Mouse (Mus musculus) heart, postnatal 0 days (tissue): ENCODE measurements around the gene Fopnl. TPM values are rescaled to one million over a fixed set of nuclear protein-coding genes. Genes with fewer than 3 reads are reported as not detected.

Source experiments
- ATAC-seq: fragments of 200-750 bp; cut with Nextera tagmentation; 2 replicates; pipeline ENCODE4 v1.8.0; 2017; ENCODE audit warnings: low read depth, moderate number of reproducible peaks, moderate library complexity; ENCODE audit not compliant: insufficient read depth
- DNase-seq: peaks from one replicate; pipeline ENCODE4 v3.0.0-alpha.2; 2016; ENCODE audit warnings: low spot score
- H3K27ac ChIP-seq: fragments of 300-500 bp; sonication (generic); 2 replicates; pipeline ENCODE4 v1.5.1; 2014; ENCODE audit warnings: low read depth, mild to moderate bottlenecking
- H3K27me3 ChIP-seq: fragments of 300-500 bp; sonication (generic); 2 replicates; pipeline ENCODE4 v1.6.1; 2014; ENCODE audit warnings: low read length, mixed read lengths; ENCODE audit not compliant: control insufficient read depth, insufficient read depth
- H3K36me3 ChIP-seq: fragments of 300-500 bp; sonication (generic); replicated peaks from 2 replicates; pipeline ENCODE4 v1.6.1; 2014; ENCODE audit warnings: low read length, mixed read lengths; ENCODE audit not compliant: control insufficient read depth, insufficient read depth
- H3K4me1 ChIP-seq: fragments of 300-500 bp; sonication (generic); 2 replicates; pipeline ENCODE4 v1.6.1; 2014; ENCODE audit warnings: antibody characterized with exemption; ENCODE audit not compliant: control insufficient read depth, insufficient read depth
- H3K4me2 ChIP-seq: fragments of 300-500 bp; sonication (generic); 2 replicates; pipeline ENCODE4 v1.6.1; 2014; ENCODE audit warnings: low read depth, mild to moderate bottlenecking, low read length, moderate library complexity
- H3K4me3 ChIP-seq: fragments of 300-500 bp; sonication (generic); 2 replicates; pipeline ENCODE4 v1.5.1; 2014; ENCODE audit warnings: low read depth, low read length
- H3K9ac ChIP-seq: fragments of 300-500 bp; sonication (generic); replicated peaks from 2 replicates; pipeline ENCODE4 v1.6.1; 2014; ENCODE audit warnings: low read depth, low read length, mixed read lengths
- H3K9me3 ChIP-seq: fragments of 300-500 bp; sonication (generic); replicated peaks from 2 replicates; pipeline ENCODE4 v1.6.1; 2016; ENCODE audit warnings: low read length; ENCODE audit not compliant: control insufficient read depth
- CTCF ChIP-seq: IDR thresholded peaks from 2 replicates; pipeline ENCODE4 v1.5.1; 2016; ENCODE audit warnings: antibody characterized with exemption, control low read depth, low read depth
- EP300 ChIP-seq: IDR thresholded peaks from 2 replicates; pipeline ENCODE4 v1.6.1; 2016; ENCODE audit warnings: antibody characterized with exemption, low read depth
- WGBS: fragments of 180-500 bp; shearing (Covaris S2); extraction: QIAGEN DNeasy Blood & Tissue Kit; methylation state at CpG from one replicate; pipeline ENCODE4 v1.1.7; 2014; 5-methylcytosine and 5-hydroxymethylcytosine counted together
- polyA plus RNA-seq: library from polyadenylated mRNA; unstranded; fragments of >200 nt; fragmentation: Nextera tagmentation; extraction: Ambion mirVana; gene quantifications from 2 replicates; pipeline ENCODE4 v1.2.1, GENCODE M21; 2015
- total RNA-seq: library from RNA; depleted of rRNA; stranded (reverse); fragments of >200 nt; gene quantifications from 2 replicates; pipeline ENCODE4 v1.2.3, GENCODE M21; 2014; ENCODE audit warnings: low replicate concordance; rRNA removed

The Fopnl gene
- total and polyA plus RNA-seq, 2 experiments from 2014 or later, result 110 to 130 TPM

- Histone ChIP-seq H3K9me3 (no peaks in the 10 kb centered on the region), H3K4me1 (0 out of 2 replicates have a peak, but pooled peaks cover 2% of the 10 kb centered on the region), H3K27me3 (peaks cover 87% of the 10 kb centered on the region), H3K36me3 (no peaks in the 10 kb centered on the region), H3K9ac (no peak overlapping the region), H3K4me3 (no peak overlapping the region), H3K27ac (no peak overlapping the region), H3K4me2 (no peak overlapping the region)
- 17% methylated on average over 2 of the region's 2 CpGs for WGBS
- DNase-seq, result no peak
- TF ChIP-seq EP300, result no peak
- no peak for TF ChIP-seq CTCF
- peak; percentile 27; the same call in 1 of the 2 replicates for ATAC-seq
Measured at GRCm38 (mm10) chr16:14258856-14259255, 58.3 kb downstream of the Fopnl start.

- TF ChIP-seq EP300, result no peak
- ATAC-seq, result no peak
- Histone ChIP-seq H3K27ac (no peak overlapping the region), H3K4me1 (0 out of 2 replicates have a peak, but pooled peaks cover 8% of the 10 kb centered on the region), H3K4me3 (no peak overlapping the region), H3K9ac (no peak overlapping the region), H3K36me3 (no peaks in the 10 kb centered on the region), H3K27me3 (peaks cover 77% of the 10 kb centered on the region), H3K9me3 (no peaks in the 10 kb centered on the region), H3K4me2 (no peak overlapping the region)
- DNase-seq, result peak; percentile 22
- WGBS, result 35% methylated on average over 3 of the region's 3 CpGs
Measured at GRCm38 (mm10) chr16:14253586-14253985, 63.6 kb downstream of the Fopnl start.

- H3K9me3 ChIP-seq, result no peaks in the 10 kb centered on the region
- ATAC-seq (no peak), DNase-seq (no peak)
- no peak overlapping the region for H3K4me3 ChIP-seq
- no peak overlapping the region for H3K27ac ChIP-seq
- 78% methylated on average over 4 of the region's 4 CpGs for WGBS
- 0 out of 2 replicates have a peak, but pooled peaks cover 8% of the 10 kb centered on the region for H3K4me1 ChIP-seq
- no peak for TF ChIP-seq EP300
- TF ChIP-seq CTCF, result no peak
- peaks cover 81% of the 10 kb centered on the region for H3K27me3 ChIP-seq
- H3K4me2 ChIP-seq, result no peak overlapping the region
- H3K36me3 ChIP-seq, result no peaks in the 10 kb centered on the region
- H3K9ac ChIP-seq, result no peak overlapping the region
Measured at GRCm38 (mm10) chr16:14252877-14253276, 64.3 kb downstream of the Fopnl start.

GRCm38 (mm10) chr16:14249913-14250312 is 67.3 kb downstream of the Fopnl start:
- ATAC-seq (no peak), DNase-seq (no peak)
- Histone ChIP-seq H3K4me1 (0 out of 2 replicates have a peak, but pooled peaks cover 8% of the 10 kb centered on the region), H3K4me2 (no peak overlapping the region), H3K36me3 (no peaks in the 10 kb centered on the region), H3K9me3 (no peaks in the 10 kb centered on the region), H3K4me3 (no peak overlapping the region), H3K27me3 (peaks cover 79% of the 10 kb centered on the region), H3K9ac (no peak overlapping the region), H3K27ac (no peak overlapping the region)
- 60% methylated on average over 1 of the region's 1 CpGs for WGBS
- no peak for TF ChIP-seq CTCF
- TF ChIP-seq EP300, result no peak

Other genes starting within 250 kb of the Fopnl start
- 48.7 and 61.6 TPM in 2 replicates for gene Nde1, start 154.1 kb downstream of the Fopnl start, total RNA-seq
- 33.9 and 37.0 TPM in 2 replicates for gene Nde1, start 154.1 kb downstream of the Fopnl start, polyA plus RNA-seq
- gene Marf1, start 154.1 kb downstream of the Fopnl start, total RNA-seq, result 8.7 and 10.7 TPM in 2 replicates
- 5.1 and 6.4 TPM in 2 replicates for gene Marf1, start 154.1 kb downstream of the Fopnl start, polyA plus RNA-seq
- gene Myh11, start 26.0 kb downstream of the Fopnl start, total RNA-seq, result 4.5 and 104 TPM in 2 replicates
- 3.1 and 3.3 TPM in 2 replicates for gene Myh11, start 26.0 kb downstream of the Fopnl start, polyA plus RNA-seq
- 6.7 and 6.8 TPM in 2 replicates for gene Abcc1, start 44.2 kb upstream of the Fopnl start, total RNA-seq
- 2.0 and 2.9 TPM in 2 replicates for gene Abcc1, start 44.2 kb upstream of the Fopnl start, polyA plus RNA-seq
- not detected in 2 replicates for gene A630010A05Rik, start 244.9 kb upstream of the Fopnl start, total RNA-seq
- gene A630010A05Rik, start 244.9 kb upstream of the Fopnl start, polyA plus RNA-seq, result not detected in 2 replicates